Mouse (Mus musculus): Measurements from ENCODE around the gene Sec61a1.
A peak's percentile ranks its signal among the peaks of the same experiment; 100 is the strongest.

Gene Sec61a1

GRCm38 (mm10) chr6:88516667-88517066, 2.0 kb downstream of the Sec61a1 start:
- DNase-seq, result no peak

DNA sequence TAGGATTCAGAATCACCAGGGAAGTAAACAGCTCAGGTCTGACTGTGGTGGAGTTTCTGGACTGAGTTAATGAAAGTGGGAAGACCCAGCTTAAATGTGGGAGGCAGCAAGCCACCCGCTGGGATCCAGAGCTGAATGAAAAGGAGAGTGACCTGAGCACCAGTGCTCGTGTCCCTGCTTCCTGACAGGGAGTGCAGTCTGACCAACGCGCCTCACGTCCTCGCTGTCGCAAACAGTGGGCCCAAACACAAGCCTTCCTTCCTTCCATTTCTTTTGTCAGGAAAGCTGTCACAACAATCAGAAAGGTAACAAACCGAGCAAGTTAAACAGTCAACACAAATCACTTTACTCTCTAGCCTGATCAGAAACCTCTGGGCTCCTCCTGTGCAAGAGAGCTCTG, 2.7 kb downstream of the Sec61a1 start:
- no peak for DNase-seq

DNA sequence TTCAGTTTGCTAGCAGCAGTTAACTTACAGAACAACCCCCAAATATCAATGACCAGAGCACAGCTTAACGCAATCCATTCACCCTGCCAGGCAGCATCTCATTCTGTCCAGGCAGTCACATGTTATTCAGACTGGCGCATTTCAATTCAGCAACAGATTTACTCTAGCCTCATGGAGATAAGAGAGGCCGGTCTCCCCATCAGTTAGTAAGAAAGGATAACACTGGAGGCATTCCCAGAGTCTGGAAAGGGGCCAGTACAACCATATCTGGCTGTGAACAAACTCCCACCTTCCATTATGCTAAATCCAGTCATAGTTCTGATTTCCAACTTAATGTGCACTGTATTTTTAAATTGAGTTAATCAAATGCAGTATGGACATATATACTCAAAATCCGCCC, 4.2 kb downstream of the Sec61a1 start:
- no peak for DNase-seq

GRCm38 (mm10) chr6:88513984-88514383, 4.7 kb downstream of the Sec61a1 start:
- no peak for DNase-seq

GRCm38 (mm10) chr6:88503044-88503443, 15.7 kb downstream of the Sec61a1 start:
- no peak for DNase-seq

DNA sequence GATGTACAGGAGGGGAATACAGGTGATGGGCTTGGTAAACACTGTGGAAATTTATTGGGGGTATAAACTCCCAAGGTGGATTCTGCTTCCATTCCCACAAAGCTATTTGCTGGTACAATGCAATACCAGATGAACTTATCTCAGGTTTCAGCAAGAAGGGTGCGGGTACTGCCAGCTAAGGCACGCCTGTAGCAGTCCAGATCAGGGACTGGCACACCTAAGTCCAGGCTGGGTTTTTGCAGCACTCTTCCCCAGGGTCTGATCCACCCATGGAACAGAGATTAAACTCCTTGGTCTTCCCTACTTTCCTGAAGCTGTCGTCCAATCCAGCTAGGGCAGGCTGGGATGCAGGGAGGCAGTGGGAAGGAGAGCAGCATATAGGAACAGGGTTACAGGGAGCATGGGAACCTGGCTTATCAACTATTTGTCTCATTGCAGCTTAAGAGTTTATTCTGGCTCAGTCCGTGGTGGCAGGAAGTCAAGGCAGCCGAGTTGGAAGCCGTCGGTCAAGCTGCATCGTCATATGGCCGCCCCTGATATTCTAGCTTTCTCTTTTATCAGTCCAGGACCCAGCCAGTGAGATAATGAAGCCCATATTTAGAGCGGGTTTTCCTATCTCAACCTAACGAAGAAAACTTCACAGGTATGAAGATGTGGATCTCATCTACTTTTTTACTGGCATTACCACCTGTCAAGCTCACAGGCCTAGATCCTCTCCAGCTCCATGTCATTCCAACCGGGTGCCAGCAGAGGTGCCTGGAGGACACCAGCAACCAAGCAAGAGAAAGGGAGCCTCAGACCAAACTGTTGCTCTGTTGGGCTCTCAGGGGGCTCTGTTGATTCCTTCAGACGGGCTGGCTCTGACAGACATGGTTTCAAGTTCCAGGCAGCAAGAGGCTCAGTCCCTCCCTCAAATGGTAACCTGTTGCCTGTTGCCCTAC, 16.4 kb downstream of the Sec61a1 start:
- DNase-seq, result no peak

GRCm38 (mm10) chr6:88500405-88500767, 18.3 kb downstream of the Sec61a1 start:
- no peak for DNase-seq

DNA sequence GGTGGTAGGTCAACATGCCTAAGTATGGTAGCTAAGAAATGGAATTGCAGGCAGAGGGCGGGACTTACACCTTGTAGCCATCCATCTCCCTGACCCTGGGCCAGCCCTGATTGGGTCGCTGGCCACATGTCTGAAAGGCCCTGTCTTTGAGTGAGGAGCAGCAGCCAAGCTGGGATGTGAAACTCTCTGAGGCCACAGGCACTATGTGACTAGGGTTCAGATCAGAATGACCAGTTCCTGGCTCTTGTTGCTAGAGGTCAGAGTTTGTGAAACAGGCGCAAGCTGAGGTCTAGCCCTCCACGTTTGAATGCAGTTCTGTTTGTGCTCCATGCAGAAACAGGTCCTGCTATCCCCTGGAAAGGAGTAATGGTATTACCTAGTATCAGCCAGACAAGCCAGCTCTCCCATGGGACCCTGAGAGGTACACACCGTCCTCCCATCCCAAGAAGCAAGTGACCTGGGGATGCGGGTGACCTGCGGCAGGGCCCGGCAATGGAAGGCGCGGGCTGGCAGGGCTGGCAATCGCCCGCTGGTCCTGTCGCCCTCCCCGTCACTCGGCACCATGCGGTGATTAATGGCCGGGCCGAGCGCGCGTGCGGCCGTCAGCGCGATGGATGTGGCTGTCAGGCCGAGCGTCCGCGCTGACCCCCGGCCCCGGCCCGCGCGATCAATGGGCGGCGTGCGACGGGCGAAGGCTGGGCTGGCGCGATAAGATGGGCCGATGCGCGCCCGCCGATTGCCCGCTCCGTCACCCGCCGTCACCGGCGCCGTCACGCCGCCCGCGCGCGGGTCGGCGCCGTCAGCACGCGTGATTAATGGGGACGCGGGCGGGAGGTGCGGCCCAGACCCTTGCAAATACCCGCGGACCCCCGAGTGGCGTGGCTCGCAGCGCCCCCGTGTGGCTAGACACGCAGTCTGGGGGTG, 19.0 kb downstream of the Sec61a1 start:
- peak; percentile 74 to 84 for DNase-seq

GRCm38 (mm10) chr6:88493712-88494111, 25.0 kb downstream of the Sec61a1 start:
- no peak for DNase-seq

DNA sequence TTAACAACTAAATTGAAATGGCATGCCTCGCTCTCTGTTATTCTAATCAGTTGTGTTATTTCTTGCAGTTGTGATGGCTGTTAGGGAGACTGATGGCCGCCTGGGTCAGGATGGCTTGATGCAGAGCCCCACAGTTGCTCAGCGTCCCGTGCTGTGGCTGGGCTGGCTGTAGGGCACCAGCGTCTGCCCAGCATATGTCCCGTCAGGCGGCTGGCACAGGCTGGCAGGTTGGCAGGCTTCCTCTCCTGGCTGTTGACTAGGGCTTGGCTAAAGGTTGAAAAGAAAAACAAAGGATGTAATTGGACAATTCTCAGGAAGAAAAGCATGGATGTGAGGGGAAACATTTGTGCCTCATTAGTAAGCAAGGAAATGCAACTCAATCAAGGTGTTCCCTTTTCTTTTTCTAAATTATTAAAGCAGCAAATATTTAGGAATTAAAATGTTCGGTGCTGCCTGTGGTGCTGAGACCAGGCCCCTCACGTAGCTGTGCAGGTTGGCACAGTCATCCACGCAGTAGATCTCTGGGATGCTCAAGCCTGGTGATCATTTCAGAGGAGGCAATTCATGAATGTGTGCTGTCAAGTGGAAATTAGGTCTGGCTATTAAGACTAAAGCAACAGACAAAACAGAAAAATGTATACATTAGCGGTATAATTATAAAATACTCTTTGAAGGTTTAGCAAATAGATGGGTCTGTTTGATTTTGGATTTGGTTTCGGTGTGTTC, 27.9 kb downstream of the Sec61a1 start:
- DNase-seq, result peak; percentile 94 to 95

GRCm38 (mm10) chr6:88489834-88490233, 28.9 kb downstream of the Sec61a1 start:
- no peak for DNase-seq

DNA sequence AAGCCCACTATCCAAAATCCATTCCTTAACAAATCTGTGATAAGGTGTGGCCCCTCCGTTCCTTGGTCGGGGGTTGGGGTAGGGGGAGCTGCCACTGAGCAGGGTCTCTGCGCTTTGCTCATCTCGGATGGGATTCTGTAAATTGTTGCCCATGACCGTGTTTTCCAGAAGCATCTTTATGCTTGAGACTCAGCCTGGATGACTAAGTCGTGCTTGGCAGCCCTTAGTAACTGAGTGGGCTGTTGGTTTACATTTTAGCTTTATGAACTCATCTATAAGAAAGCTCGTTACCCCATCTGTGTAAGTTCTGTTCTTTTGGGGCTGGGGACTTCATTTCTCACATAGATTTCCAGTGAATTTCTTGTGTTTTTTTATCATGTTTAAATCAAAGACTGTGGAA, 29.7 kb downstream of the Sec61a1 start:
- DNase-seq, result no peak

- DNase-seq, result peak; percentile 42 to 48
These were observed 31.8 kb downstream of the Sec61a1 start for GRCm38 (mm10) chr6:88486893-88487292.

- no peak for DNase-seq
These were observed 33.3 kb downstream of the Sec61a1 start for GRCm38 (mm10) chr6:88485378-88485777.

GRCm38 (mm10) chr6:88483913-88484312, 34.8 kb downstream of the Sec61a1 start:
- DNase-seq, result peak in 1 of 2 experiments; percentile 39

- DNase-seq, result peak; percentile 77 to 80
These were observed 35.6 kb downstream of the Sec61a1 start for GRCm38 (mm10) chr6:88483111-88483510.

DNA sequence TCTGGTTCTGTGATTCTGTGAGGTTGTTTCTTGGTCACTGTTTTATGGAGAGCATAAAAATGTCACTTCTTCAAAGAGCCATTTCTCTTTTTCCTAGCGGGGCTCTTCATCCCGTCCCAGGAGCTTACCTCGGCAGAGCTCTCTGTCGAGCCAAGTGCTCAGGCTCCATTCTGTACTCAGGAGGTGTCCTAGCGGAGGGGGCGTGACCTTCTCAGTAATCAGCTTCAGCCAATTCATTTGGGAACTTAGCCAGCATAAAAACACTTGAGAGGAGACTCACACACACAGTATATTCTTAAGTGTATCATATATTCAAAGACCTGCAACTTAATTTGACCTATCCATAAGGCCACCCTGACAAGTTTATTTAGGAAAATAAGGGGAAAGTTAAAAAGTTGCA, 38.3 kb downstream of the Sec61a1 start:
- no peak for DNase-seq

GRCm38 (mm10) chr6:88469878-88470277, 48.8 kb downstream of the Sec61a1 start:
- DNase-seq, result no peak

DNA sequence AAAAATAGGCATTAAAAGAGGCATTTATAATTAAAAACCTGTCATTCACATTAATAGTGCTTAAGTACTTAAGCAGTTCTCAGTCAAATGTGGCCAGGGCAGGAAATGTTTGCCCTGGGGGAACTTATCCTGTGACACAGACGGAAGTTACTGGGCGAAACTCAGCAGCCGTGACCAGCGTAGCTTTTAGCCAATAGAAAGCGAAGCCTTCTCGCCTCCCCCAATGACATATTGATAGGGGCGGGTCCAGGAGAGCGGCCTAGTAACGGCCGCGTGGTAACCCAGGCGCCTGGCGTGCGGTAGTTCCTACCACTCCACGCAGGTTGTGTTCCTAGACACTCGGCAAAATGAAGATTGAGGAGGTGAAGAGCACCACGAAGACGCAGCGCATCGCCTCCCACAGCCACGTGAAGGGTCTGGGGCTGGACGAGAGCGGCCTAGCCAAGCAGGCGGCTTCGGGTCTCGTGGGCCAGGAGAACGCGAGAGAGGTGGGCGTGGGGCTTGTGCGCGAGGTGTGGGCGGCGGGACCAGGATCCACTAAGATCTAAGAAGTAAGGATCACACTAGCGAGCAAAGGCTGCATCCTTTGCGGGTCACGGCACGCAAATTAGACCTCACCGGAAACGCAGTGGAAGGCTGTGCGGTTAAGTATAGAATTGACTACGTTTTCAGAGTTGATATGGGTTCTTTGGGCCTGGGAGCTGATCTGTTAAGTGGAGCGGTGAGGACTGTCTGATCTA, 53.4 kb downstream of the Sec61a1 start, which contains the start of gene Ruvbl1:
Gene Ruvbl1 (plus strand): TSS at position 229 of the 740 bp plus-strand sequence.
- peak; percentile 88 to 89 for DNase-seq

GRCm38 (mm10) chr6:88454545-88454944, 64.2 kb downstream of the Sec61a1 start:
- no peak for DNase-seq

All from cerebellum, postnatal 36 days (tissue).